Mouse (Mus musculus) thymus, postnatal 0 days (tissue): ENCODE data around the gene Thada. TPM values are rescaled to one million over a fixed set of nuclear protein-coding genes. Genes with fewer than 3 reads are reported as not detected.

Experiments used
- DNase-seq: peaks from one replicate; pipeline ENCODE4 v3.0.0-alpha.2; 2015; ENCODE audit warnings: low spot score
- polyA plus RNA-seq: library from polyadenylated mRNA; unstranded; fragments of >200 nt; fragmentation: Nextera tagmentation; extraction: Ambion mirVana; gene quantifications from 2 replicates; pipeline ENCODE4 v1.2.1, GENCODE M21; 2015

Thada gene
- polyA plus RNA-seq, 1 experiment from 2014 or later: 12.3 TPM

DNA sequence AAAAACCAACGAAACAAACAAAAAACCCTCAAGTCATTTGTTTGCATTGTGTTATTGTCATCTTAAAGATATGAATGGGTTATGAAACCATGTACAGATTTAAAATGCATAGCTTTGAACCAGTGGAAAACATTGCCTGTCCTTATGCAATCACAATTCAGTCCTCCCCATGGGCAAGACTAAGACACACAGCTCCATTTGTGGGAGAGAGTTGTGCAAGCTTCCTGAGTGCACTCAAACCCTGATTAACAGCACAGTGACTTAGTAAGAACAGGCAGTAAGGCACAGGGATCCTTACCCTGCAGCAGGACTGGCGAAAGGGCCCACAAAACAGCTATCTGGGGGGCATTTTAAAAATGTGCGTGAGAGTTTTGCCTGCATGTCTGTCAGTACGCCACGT is 11.2 kb upstream of the Thada start:
- no peak for DNase-seq

DNA sequence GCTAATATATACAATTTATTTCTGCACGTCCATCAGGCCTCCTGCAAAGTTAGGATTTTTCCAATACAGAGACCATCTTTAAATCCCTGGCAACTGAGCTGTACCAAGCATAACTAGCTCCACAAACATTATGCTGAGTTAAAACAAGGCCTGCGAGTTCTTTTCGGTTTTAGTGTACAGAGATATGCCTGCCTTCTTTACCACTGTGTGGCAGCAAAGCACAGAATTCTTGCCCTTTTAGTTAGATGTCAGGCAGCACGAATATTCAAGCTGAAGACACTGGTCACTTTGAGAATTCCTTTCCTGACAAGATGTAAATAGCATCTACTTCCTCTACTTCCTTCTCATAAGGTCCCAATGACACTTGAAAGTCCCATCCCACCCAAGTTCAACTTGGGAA is 8.3 kb upstream of the Thada start:
- no peak for DNase-seq

DNA sequence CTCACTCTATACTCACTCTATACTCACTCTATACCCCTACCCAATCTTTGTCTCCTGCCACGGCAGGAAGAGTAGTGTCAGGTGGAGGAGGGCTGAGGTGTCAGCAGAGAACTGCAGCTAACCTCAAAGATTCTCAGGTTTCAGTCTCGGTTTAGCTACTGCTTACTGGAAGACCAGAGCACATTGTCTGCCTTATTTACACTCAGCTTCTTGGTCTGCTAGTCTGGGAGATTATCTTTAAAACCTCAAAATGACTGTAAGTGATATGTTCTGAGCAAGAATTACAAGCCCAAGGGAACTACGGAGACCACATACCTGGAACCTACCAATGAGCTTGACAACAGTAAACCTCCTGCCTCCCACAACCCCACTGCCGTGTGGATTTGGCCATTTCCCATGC is 31.0 kb downstream of the Thada start:
- no peak for DNase-seq

DNA sequence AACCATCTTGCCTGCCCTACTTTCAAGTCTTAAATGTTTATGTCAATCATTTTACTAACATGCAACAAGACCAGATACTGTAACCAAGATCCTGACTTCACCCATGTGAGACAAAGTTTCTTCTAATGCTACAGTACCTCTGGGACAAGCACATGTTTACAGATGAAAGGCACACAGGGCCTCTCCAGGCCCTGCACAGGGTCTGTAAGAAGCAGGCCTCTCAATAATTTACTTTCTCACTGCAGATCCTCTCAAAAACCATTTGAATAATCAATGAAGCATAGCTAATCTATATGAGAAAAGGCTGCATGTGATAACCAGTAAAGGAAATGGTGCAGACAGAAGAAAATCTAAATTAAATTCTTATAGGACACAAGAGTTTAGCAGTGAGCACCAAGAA is 31.8 kb downstream of the Thada start:
- DNase-seq: no peak

DNA sequence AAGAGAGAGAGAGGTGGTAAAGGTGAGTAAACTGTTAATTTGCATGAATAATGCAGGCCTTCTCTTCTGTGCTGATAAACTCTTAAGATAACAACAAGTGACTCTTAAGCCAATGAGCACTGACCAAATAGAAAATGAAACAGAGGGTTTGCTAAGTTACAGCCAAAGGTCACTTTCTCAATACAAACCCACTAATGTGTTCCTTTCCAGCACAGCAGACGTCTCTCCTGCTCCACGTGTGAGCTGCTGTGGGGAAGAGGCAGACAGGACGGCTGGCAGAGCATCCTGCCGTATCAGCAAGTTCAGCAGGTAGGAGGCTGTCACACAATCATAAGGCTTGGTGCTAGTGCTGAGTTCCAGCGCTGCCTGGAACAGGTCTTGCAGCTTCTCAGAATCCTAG is 34.0 kb downstream of the Thada start:
- DNase-seq: no peak

DNA sequence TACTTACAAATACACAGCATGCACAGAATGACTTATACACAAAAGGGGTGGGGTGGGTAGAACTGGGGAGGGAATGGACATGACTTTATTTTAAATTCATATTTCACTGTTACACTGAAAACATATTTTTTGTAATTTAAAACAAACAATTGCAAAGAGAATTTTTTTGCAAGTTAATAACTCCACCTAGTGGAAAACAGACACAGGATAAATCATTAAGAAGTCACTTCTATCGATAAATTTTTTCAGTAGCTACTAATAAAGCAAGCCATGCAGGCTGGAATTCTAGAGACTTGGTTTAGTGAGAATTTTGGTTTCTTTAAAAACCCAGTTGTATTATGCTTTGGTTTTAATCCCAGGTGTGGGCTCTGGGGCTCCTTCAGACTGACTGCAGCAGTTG is 41.7 kb downstream of the Thada start:
- DNase-seq: no peak

DNA sequence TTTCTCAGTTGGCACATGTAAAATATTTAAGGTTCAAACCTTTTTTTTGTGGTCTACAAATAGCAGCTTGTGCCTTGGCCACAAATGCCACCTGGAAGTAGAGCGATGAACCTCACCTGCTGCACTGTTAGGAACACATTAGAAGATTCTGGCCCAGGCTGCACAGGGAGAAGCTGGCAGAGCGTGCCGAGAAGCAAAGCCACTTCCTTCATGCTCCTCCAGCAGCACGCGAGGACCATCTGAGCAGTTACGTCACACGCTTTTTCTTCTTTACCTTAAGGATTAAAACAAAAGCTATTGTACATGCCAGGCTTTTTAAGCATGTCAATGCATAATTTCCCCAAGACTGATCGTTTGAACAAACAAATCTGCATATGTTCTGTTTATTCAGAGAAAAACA is 43.1 kb downstream of the Thada start:
- peak; percentile 85 for DNase-seq

DNA sequence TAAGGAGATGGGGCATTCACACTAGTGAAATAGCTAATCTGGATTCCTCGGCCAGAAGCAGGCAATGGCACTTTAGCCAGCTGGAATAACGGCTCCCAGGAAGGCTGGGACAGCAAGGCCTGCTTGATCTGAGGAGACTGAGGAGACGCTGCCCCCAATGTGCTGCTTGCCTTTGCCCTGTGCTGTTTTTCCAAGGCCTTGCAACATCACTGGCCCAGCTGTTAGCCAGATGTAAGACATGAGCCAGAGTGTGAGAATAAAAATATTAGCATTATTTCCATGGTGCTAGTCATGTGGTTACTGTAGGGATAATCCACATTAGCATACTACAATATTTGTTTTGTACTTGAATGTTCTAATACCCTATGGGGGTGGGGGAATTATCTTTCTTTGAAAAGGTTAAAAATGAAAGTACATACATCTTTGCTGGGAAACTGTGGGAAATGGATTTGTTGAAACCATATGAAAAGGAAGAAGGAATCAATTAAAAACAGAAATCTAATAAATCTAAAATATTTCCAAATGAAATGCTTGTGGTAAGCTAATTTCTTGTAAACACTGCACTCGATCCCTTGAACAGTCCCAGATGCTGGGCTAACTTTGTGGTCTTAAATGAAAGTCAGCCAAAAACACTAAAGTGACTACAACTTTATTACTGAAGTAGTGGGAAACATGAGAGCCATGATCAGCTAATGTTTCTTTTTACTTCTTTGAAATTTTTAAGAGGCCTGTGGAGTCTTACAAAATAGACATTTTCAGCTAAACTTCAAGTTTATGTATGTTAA is 43.8 kb downstream of the Thada start:
- no peak for DNase-seq

DNA sequence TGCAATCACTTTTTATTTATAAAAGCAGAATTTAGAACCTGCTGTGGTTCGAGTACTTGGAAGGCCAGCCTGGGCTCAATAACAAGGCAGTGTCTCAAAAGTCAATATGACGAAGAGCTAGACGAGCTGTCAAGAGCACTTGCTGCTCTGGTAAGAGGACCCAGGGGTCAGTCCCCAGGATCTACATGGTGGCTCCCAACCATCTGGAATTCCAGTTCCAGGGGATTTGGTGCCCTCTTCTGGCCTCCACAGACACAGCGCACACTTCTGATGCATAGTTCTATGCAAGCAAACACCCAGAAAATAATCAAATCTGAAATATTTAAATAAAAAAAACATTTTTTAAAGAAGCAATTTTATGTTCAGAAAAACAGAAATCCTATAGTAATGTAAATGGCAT is 45.0 kb downstream of the Thada start:
- peak; percentile 18 for DNase-seq

DNA sequence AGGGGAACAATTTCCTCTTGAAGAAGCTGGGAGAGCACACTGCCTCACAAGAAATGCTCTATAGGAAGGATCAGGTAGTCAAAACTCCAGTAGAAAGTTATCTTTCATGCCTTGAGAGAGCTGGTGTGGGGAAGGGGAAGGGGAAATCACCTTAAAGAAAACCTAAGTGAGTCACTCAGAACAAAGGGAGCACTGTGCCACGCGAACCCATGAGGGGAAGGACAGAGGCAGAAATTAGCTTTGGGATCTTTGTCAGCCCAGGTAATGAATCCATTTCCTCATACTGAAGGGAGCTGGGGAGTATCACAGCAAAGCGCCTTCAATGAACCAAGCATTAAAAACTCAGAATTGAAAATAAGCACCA is 45.7 kb downstream of the Thada start:
- DNase-seq: no peak

DNA sequence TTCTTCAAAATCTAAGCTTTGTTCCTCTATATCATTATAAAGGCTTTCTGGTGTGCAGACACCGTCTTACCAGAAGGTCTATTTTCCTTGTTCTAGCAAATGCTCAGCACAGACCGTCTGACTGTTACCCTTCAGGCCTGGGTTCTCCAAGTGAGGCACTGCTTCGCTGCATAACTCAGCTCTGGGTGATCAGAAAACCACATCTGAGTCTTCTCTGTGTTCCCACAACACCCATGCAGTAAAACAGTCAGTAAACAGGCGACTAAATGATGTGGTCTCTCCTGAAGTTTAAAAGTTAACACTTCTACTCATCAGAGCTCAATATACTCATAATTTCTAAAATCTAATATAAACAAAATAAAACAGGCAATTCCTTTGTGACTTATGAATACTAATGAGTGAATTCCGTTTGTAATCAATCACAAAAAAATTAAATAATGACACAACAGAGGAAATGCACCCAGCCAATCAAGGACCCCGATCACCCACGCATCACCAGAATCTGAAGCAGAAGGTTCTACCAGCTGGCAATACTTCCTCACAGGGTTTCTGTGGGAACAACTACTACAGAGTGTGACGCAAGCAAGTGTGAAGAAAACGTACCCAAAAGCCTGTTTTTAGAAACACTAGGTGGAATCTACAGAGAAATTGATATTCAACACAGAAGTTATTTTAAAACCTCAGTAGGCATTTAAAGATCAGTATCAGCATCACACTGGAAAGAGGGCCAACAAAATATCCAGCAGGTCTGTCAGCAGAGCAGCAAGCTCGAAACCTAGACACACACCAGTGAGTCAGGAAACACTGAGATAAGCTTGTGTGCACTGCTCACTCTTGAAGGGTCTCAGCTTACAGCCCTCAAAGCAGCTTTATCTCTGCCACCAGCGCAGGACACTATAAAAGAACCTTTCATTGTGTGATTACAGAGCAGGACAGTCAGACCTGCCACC is 46.4 kb downstream of the Thada start:
- peak; percentile 74 for DNase-seq

DNA sequence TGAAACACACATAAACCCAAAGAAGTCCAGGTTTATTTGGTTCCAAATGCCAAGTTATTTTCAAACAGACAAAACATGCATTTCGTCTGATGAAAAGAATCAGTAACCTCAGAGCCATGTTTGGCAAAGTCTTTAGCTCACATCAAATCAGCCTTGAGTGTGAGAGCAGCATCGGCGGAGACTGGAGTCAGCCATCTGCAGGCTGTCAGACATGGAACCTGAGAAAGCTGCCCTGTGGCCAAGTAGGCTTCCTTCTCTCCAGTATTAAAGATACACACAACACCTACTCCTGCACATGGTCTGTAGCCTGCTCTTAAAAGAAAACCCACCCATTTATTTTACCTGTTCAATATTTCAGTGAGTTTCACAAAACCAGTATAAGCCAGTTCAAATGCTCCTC is 50.1 kb downstream of the Thada start:
- no peak for DNase-seq

DNA sequence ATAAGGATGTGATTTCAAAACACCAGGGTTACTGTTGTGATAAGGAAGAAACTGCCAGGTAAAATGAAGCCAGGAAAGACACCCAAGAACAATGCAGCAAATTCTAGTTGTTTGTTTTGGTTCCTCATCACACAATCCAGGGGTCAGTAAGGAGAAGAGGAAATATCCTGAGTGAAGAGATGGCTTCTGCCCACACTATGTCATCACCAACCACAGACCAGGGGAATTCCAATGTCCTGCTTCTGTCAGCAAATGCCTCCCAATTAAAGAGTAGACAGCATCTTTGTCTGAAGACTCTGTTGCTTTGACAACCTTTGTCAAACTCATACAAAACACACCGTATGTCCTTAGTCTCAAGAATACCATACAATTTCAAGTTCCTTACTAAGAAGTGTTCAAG is 57.3 kb downstream of the Thada start:
- no peak for DNase-seq

DNA sequence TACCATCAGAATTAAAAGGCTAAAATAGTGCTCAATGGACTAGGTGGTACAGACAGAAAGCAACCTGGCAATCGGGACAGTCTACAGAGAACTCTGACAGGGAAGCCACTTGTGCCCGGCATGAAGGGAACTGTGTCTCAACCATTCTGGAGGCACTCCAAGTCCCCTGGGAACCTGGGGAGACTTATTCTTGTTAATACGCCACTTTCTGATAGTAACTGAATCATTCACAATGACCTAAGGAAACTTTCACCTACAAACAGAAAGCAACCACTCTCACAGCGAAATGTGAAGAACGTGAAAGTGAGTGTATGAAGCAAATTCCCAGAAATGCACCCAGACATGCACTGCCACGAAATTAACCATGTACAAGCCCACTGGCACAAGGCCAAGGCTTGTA is 60.4 kb downstream of the Thada start:
- no peak for DNase-seq

DNA sequence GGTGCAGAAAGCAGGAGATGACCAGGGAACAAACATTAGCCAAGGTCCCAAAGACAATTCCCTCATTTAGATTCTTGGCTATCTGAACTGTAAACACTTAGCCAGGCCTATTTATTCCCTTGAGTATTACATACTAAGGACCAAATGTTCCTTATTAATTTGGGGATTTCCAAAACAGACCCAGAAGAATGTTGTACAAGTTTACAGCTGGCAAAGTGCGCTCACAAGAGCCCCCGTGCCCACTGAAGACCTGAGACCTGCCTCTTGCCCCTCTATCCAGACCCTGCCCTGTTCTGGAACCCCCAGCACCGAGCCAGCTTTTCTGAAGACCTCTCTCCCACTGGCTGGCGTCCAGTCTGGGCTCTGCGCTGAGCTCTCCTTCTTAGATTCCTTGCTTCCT is 64.2 kb downstream of the Thada start:
- DNase-seq: no peak

DNA sequence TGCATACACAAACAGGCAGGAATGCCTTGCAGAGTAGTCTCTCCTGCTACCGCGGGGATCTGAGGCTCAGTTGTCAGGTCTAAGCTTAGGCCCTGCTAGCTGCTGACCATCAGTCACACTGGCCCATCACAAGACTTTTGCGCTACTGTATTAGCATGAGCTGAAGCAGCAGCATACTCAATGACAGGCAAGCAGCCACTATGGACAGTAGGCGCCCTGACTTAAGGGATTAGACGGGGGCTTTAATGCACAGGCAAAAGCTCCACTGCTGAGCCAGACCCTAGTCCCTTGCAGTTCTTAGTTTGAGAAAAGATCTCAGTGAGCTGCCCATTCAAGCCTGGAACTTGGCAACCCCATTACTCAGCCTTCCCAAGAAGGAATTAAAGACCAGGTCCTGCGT is 66.6 kb downstream of the Thada start:
- no peak for DNase-seq

DNA sequence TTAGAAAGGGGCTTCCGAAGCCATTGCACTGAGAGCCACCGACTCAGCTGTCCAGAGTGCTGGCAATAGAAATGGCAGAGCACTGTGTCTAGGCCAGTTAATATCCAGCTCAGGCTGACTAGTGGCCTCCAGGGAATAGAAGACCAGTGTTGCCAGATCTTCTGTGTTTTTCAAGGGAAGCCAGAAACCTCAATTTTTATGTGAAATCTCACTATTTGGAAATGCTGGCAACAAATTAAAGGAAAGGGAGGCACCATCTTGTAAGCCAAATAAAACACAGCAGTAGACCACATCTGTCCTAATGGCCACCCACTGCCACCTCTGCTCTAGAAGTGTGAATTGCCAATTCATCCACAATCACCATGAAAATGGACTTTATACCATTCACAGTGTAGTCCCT is 76.0 kb downstream of the Thada start:
- no peak for DNase-seq

DNA sequence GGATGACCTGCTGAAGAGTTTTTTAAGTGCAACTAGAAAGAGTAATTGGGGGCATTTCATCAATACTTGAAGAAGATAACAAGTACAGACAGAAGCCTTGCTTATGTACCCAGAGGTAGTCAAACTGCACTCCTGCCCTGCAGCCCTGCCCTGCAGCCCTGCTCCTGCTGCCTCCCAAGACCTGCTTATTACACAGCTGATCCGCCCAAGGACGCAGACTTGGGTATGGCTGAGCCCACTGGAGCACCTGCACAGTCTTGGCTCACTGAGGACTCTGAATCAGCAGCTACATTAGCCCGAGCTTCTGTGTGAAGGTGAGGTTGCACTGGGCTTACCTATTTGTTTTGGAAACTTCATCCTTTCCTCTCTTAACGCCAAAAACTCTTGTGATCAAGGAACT is 79.8 kb downstream of the Thada start:
- no peak for DNase-seq

DNA sequence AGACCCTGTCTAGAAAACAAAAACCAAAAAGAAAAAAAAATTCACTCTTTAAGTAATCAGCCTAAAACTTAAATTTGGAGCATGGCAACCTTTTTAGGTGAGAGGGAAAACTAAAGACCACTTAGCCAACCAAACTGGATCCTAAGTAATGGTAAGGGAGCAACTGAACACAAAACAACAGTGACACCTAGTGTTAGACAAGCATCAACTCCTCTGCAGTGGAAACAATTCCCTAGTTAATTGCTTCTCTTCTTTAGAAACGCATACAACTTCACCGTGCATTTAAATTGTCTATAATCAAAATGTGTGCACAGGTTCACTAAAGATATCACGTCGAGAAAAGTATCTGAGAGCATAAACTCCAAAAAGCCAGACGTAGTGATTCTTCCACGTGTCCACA is 80.3 kb downstream of the Thada start:
- DNase-seq: peak; percentile 60

DNA sequence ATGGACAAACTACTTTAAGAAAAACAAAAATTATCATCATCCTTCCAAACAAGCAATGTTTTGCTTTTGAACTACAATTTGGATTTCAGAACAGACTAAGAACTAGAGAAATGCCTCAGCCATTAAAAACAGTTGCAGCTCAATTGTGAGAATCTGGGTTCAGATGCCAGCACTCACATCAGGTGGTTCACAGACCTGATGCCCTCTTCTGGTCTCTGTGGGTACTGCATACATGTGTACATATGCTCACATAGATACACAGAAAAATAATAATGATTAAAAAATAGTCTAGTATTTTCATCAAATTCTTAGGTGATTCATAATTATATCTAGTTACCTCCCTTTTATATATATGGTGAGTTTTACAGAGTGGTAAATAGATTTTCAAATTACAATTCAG is 81.3 kb downstream of the Thada start:
- DNase-seq: peak; percentile 31

DNA sequence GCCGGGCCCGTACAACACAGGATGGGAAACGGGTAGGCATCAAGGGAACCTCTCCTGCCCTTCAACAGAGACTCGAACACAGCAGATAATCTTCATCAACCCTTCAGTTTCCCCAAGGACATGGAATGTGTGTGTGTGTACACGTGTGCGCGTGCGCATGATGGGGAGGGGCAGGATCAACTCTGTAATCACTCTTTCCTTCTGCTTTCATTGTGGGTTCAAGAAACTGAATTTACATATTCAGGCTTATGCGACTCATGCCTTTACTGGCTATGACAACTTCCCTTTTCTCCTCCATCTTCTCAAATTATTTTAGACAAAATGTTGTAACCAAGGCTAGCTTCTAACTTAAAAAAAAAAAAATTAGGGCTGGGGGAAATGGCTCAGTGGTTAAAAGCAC is 85.7 kb downstream of the Thada start:
- no peak for DNase-seq

DNA sequence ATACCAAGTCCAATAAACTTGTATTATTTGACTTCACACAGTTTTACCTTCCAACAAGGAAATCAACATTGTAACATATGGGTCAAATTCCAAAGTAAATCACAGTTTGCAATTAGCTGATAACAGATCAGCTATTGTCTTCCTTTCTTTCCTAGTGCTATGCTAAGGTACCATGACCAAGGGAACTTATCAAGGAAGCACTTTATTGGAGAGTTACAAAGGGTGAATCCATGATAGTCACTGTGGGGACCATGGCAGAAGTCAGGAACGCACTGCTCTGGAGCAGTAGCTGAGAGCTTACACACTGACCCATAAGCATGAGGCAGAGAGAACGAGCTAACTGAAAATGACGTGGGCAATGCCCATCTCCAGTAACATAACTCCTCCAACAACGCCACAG is 89.1 kb downstream of the Thada start:
- DNase-seq: no peak
